Mouse (Mus musculus) hindbrain, embryonic 15.5 days (tissue): Measurements from ENCODE around the gene Zfp462. TPM values are rescaled to one million over a fixed set of nuclear protein-coding genes. Genes with fewer than 3 reads are reported as not detected.
A peak's percentile ranks its signal among the peaks of the same experiment; 100 is the strongest.

Source experiments
- ATAC-seq: fragments of 200-750 bp; cut with Nextera tagmentation; 2 replicates; pipeline ENCODE4 v1.8.0; 2017; ENCODE audit warnings: low read depth, moderate number of reproducible peaks, moderate TSS enrichment; ENCODE audit not compliant: low FRiP score
- H3K27ac ChIP-seq: fragments of 300-500 bp; sonication (generic); replicated peaks from 2 replicates; pipeline ENCODE4 v1.5.1; 2015; ENCODE audit warnings: mild to moderate bottlenecking, inconsistent platforms
- H3K27me3 ChIP-seq: fragments of 300-500 bp; sonication (generic); 2 replicates; pipeline ENCODE4 v1.6.1; 2015; ENCODE audit warnings: control low read depth, inconsistent platforms
- H3K36me3 ChIP-seq: fragments of 300-500 bp; sonication (generic); 2 replicates; pipeline ENCODE4 v1.6.1; 2015; ENCODE audit warnings: control low read depth, inconsistent platforms
- H3K4me1 ChIP-seq: fragments of 300-500 bp; sonication (generic); replicated peaks from 2 replicates; pipeline ENCODE4 v1.6.1; 2015; ENCODE audit warnings: control low read depth, inconsistent platforms
- H3K4me2 ChIP-seq: fragments of 300-500 bp; sonication (generic); 2 replicates; pipeline ENCODE4 v1.6.1; 2015; ENCODE audit warnings: moderate library complexity, mild to moderate bottlenecking, inconsistent platforms
- H3K4me3 ChIP-seq: fragments of 300-500 bp; sonication (generic); 2 replicates; pipeline ENCODE4 v1.5.1; 2015; ENCODE audit warnings: mild to moderate bottlenecking, inconsistent platforms
- H3K9ac ChIP-seq: fragments of 300-500 bp; sonication (generic); 2 replicates; pipeline ENCODE4 v1.6.1; 2015; ENCODE audit warnings: inconsistent platforms
- H3K9me3 ChIP-seq: fragments of 300-500 bp; sonication (generic); 2 replicates; pipeline ENCODE4 v1.6.1; 2016; ENCODE audit warnings: control low read depth, inconsistent platforms
- WGBS: fragments of 180-500 bp; shearing (Covaris S2); methylation state at CpG from one replicate; pipeline ENCODE4 v1.1.7; 2015; 5-methylcytosine and 5-hydroxymethylcytosine counted together
- polyA plus RNA-seq: library from polyadenylated mRNA; unstranded; fragments of >200 nt; fragmentation: Nextera tagmentation; extraction: Ambion mirVana; gene quantifications from 2 replicates; pipeline ENCODE4 v1.2.1, GENCODE M21; 2015

Zfp462 gene
- polyA plus RNA-seq, 1 experiment from 2014 or later, result 9.6 TPM

DNA sequence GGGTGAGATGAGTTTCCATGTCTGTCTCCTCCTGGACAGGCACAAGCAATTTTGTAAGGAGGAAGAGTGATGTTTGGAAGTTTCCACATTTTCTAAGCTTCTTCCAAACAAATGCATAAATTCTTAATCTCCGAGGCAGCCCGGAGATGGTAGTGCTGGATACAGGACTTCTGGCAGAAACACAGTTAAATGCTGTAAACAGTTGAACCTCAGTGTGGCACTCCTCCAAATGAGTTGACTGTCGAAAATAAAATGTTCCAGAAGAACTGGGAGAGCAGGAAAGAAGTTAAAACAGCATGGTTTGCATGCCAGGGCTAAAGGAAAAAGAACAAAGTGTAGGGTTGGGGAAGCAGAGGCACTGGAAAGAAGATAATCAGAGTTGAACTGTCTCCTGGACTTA lies 9.6 kb downstream of the Zfp462 start:
- H3K4me3 ChIP-seq, result no peak overlapping the region
- no peak for ATAC-seq
- no peak overlapping the region for H3K4me2 ChIP-seq
- H3K27me3 ChIP-seq, result no peaks in the 10 kb centered on the region
- no peak overlapping the region for H3K27ac ChIP-seq
- H3K9me3 ChIP-seq, result no peaks in the 10 kb centered on the region
- H3K4me1 ChIP-seq, result peaks cover 58% of the 10 kb centered on the region
- H3K36me3 ChIP-seq, result 0 out of 2 replicates have a peak, but pooled peaks cover 4% of the 10 kb centered on the region
- H3K9ac ChIP-seq, result no peak overlapping the region
- 65% methylated on average over 3 of the region's 3 CpGs for WGBS

DNA sequence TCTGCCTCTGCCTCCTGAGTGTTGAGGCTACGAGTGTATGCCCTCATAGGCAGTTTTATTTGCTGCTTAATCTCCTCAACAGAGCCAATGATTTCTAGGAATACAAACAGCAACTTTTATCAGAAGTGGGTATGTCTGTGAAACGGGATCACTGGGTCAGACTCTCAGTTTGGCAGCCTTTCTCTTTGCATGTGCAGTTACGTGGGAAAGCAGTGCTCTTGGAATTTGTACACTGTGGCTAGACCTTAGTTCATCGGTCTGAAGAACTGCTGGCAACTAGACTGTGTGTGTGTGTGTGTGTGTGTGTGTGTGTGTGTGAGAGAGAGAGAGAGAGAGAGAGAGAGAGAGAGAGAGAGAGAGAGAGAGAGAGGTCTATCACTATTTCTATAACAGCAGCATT lies 15.9 kb downstream of the Zfp462 start:
- Histone ChIP-seq H3K36me3 (0 out of 2 replicates have a peak, but pooled peaks cover 4% of the 10 kb centered on the region), H3K27me3 (no peaks in the 10 kb centered on the region), H3K4me2 (no peak overlapping the region), H3K27ac (no peak overlapping the region), H3K9me3 (no peaks in the 10 kb centered on the region), H3K4me3 (no peak overlapping the region), H3K4me1 (peaks cover 31% of the 10 kb centered on the region), H3K9ac (no peak overlapping the region)
- WGBS, result 76% methylated on average over 4 of the region's 4 CpGs
- ATAC-seq, result no peak

DNA sequence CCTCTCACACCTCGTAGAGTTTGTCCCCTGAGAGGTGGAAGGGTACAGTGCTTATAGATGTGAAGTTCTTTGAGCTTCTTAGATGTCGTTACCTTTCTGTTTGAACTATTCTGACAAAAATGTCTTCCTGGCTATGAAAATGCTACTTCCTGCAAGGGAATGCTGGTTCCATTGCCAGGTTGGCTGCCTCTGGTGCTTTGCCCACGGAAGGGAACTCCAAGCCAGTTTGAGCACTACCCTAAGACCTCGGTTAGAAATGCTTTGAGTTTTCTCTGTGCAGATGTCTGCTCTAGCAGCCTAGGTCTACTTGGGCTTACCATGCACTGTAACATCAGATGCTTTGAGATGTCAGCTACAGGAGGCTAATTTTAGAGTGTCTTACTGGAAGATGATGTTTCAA lies 17.3 kb downstream of the Zfp462 start:
- Histone ChIP-seq H3K9me3 (no peaks in the 10 kb centered on the region), H3K4me3 (no peak overlapping the region), H3K27me3 (no peaks in the 10 kb centered on the region), H3K9ac (no peak overlapping the region), H3K36me3 (0 out of 2 replicates have a peak, but pooled peaks cover 4% of the 10 kb centered on the region), H3K27ac (no peak overlapping the region), H3K4me2 (no peak overlapping the region), H3K4me1 (peaks cover 33% of the 10 kb centered on the region)
- 85% methylated on average over 4 of the region's 4 CpGs for WGBS
- no peak for ATAC-seq

DNA sequence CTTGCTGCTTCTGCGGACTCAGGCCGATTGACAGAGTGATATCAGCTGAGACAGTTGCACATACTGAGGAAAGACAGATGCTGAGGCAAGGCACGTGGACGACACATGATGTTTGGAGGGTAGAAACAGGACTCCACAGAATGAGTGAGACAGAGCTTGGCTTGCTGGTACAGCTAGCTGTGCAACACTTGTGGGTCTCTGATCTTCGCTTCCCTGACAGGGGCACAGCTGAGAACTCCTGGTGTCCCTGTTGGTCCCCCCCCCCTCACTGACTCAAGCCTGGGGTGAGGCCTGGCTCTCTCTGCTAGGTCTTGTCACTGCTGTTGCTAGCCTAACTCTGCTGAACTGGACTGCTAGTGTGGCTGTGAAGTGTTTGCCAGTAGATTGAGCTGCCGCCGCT lies 18.7 kb downstream of the Zfp462 start:
- 78% methylated on average over 7 of the region's 7 CpGs for WGBS
- Histone ChIP-seq H3K9ac (no peak overlapping the region), H3K9me3 (no peaks in the 10 kb centered on the region), H3K4me3 (no peak overlapping the region), H3K27ac (no peak overlapping the region), H3K4me2 (no peak overlapping the region), H3K36me3 (0 out of 2 replicates have a peak, but pooled peaks cover under 1% of the 10 kb centered on the region), H3K27me3 (no peaks in the 10 kb centered on the region), H3K4me1 (peaks cover 43% of the 10 kb centered on the region)
- ATAC-seq, result no peak

DNA sequence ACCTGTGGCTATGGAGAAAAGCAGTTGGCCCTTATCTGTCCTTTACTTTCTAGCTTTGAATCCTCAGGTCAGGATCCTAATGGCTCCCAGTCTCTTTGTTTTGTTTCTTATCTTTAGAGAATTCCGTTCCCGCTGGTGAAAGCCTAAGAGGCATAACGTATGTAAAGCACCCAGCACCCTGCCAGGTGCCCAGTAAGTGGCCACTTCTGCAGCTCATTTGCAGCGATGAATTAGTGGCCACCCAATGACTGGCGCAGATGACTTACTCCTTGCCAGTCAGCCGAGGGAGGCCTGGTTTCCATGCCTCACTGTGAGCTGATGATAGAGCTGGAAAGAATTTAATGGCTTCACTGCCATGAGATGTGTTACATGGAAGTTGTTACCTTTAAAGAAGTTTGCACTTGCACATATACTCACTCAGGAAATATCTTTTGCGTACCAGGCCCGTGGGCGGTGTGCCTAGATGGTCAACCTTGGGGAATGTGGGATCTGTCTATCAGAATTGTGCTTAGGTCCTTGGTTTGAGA lies 20.4 kb downstream of the Zfp462 start:
- no peaks in the 10 kb centered on the region for H3K36me3 ChIP-seq
- ATAC-seq, result no peak
- 68% methylated on average over 9 of the region's 9 CpGs for WGBS
- H3K4me2 ChIP-seq, result no peak overlapping the region
- no peaks in the 10 kb centered on the region for H3K27me3 ChIP-seq
- no peak overlapping the region for H3K9ac ChIP-seq
- no peak overlapping the region for H3K4me3 ChIP-seq
- 0 out of 2 replicates have a peak overlapping the region, but pooled peaks have one; percentile 22 for H3K27ac ChIP-seq
- no peaks in the 10 kb centered on the region for H3K9me3 ChIP-seq
- peaks cover 46% of the 10 kb centered on the region for H3K4me1 ChIP-seq

DNA sequence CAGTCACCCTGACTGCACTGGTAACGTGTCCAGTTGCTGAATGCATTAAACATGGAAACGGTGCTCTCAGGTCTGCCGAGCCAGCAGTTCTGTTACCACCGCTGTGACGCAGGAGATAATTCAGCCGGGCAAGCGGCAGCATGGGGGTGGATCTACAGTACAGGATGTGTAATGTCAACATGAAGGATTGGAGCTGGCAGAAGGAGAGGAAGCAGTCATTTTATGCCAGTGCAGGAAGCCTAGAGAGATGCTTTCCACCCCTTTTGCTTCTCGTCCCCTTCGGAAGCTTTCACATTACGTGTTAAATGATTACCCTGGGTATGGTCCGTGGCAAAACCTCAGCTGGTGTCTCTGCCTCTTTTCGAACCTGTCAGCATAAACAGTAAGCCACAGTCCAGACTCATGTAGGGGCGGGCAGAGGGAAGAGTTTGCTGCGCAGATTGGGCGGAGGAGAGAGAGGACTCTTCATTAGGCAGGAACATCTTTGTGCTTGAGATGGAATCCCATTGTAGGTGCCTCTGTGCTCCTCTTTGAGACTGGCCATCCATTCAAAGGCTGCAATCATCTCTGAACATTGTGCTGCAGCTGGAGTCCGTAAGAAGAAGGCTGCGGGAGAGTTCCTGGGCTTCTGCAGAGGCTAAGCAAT lies 21.4 kb downstream of the Zfp462 start:
- Histone ChIP-seq H3K4me1 (peaks cover 49% of the 10 kb centered on the region), H3K27ac (peak overlapping the region; percentile 63), H3K9me3 (no peaks in the 10 kb centered on the region), H3K4me2 (peak overlapping the region; percentile 42), H3K36me3 (no peaks in the 10 kb centered on the region), H3K27me3 (no peaks in the 10 kb centered on the region), H3K9ac (no peak overlapping the region), H3K4me3 (no peak overlapping the region)
- 39% methylated on average over 17 of the region's 17 CpGs for WGBS
- ATAC-seq, result peak; percentile 65

DNA sequence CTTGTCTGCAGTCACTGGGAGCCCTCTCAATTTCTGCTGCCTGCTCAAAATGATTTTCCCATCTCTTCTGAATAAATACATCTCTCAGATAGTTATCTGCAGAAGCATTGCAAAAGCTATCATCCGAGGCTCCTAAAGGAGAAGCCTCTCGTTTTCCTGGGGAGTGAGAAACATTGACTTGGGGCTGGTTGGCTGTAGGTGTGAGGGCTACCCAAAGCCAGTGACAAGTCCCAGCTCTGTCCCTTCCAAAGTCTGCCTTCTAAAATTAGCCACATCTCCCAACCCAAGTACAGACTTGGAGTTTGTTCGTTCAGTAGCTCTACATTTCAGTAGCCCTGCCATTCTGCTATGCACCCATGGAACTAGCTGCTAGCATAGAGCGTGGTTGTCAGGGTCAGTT lies 22.3 kb downstream of the Zfp462 start:
- no peak overlapping the region for H3K27ac ChIP-seq
- H3K4me1 ChIP-seq, result peaks cover 49% of the 10 kb centered on the region
- H3K36me3 ChIP-seq, result no peaks in the 10 kb centered on the region
- ATAC-seq, result no peak
- H3K4me3 ChIP-seq, result no peak overlapping the region
- H3K27me3 ChIP-seq, result no peaks in the 10 kb centered on the region
- no peak overlapping the region for H3K4me2 ChIP-seq
- WGBS, result 86% methylated on average over 4 of the region's 4 CpGs
- H3K9ac ChIP-seq, result no peak overlapping the region
- H3K9me3 ChIP-seq, result no peaks in the 10 kb centered on the region

DNA sequence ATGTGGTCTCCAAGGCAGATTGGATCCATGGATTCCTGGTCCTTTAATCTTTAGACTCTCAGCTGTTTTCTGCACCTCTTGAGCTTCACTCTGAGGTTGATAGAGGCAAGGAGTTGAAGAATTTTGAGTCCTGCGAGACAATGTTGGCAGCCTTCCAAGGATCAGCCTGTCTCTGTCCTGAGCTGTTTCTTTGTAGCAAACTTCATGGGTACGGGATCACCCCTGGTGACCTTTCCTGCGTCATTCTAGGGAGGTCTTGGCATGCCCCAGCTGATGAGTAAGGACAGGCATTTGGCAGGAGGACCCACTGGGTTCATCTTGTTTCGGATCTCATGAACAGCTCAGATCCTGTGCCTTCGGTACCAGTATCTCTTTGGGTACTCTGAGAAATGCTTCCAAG lies 22.9 kb downstream of the Zfp462 start:
- H3K27me3 ChIP-seq, result no peaks in the 10 kb centered on the region
- H3K9me3 ChIP-seq, result no peaks in the 10 kb centered on the region
- no peak overlapping the region for H3K27ac ChIP-seq
- H3K9ac ChIP-seq, result no peak overlapping the region
- H3K4me1 ChIP-seq, result peaks cover 49% of the 10 kb centered on the region
- no peak for ATAC-seq
- H3K4me2 ChIP-seq, result no peak overlapping the region
- 64% methylated on average over 5 of the region's 5 CpGs for WGBS
- H3K36me3 ChIP-seq, result no peaks in the 10 kb centered on the region
- H3K4me3 ChIP-seq, result no peak overlapping the region

DNA sequence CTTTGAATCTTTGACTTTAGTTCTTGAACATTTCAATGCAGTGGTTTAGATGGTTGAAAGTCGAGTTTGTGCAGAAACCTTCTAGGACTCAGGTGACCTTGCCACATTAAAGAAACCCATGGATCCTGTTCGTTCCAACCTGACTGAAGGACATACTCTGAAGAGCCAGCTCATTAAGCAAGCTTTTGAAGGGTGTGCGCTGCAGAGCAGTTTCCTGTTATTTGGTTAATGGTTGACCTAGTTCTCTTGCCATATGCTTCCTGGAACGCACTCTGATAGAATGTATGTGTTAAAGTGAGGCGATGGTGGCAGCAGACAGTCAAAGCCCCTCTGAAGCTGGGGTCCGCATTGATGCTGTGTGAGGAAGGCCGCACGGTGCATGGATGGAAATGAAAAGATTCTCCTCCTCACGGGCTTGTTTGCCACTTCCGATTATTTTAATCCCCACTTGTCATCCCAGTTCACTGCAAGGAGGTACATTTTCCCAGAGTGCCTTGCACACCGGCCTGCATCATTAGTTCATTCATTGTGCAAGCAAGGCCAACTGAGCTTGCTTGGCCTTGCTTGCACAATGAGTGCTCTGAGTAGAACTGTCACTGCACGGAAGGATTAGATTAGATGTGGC lies 24.9 kb downstream of the Zfp462 start:
- Histone ChIP-seq H3K36me3 (no peaks in the 10 kb centered on the region), H3K4me1 (peaks cover 43% of the 10 kb centered on the region), H3K27me3 (no peaks in the 10 kb centered on the region), H3K9ac (no peak overlapping the region), H3K9me3 (no peaks in the 10 kb centered on the region), H3K27ac (no peak overlapping the region), H3K4me3 (no peak overlapping the region), H3K4me2 (no peak overlapping the region)
- ATAC-seq, result no peak
- WGBS, result 85% methylated on average over 12 of the region's 12 CpGs

DNA sequence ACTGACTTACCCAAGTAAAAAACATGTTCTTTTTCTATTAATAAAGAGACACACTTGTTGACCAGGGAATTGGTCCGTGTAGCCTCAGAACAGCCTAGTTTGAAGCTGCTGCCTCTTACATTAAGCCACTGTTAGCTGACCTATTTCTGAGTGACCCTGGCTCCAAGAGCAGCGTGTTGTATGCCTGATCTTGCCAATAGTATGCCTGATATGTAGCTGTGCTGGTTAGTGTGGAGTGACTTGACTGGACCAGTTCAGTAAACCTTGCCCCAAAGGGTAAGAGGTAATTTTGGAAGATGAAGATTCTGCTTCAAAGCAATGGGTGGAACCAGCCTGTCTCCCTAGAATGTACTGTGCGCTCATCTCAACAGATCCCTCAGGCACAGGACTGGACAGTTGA lies 26.5 kb downstream of the Zfp462 start:
- ATAC-seq, result no peak
- H3K27ac ChIP-seq, result no peak overlapping the region
- H3K4me1 ChIP-seq, result peaks cover 28% of the 10 kb centered on the region
- H3K4me2 ChIP-seq, result no peak overlapping the region
- H3K27me3 ChIP-seq, result no peaks in the 10 kb centered on the region
- no peaks in the 10 kb centered on the region for H3K9me3 ChIP-seq
- no peaks in the 10 kb centered on the region for H3K36me3 ChIP-seq
- WGBS, result 86% methylated on average over 3 of the region's 3 CpGs
- H3K9ac ChIP-seq, result no peak overlapping the region
- H3K4me3 ChIP-seq, result no peak overlapping the region

DNA sequence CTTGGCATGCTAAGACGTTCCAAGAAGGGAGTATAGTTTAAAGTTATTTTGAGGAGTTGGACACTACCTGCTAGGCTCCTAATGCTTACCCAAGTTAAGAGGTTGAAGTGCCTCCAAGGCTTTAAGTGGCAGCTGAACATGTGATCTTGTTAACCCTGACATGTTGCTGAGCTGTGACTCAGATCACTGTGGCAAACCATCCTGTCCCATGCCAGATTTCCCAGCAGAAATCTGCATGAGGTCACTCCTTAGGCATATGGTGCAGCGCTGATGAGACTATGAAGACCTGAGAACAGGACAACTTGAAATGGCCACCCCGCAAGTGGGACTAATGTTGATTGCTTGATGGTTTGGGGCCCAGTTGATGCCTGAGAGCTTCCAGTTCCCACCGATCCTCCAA lies 27.2 kb downstream of the Zfp462 start:
- H3K36me3 ChIP-seq, result no peaks in the 10 kb centered on the region
- peaks cover 21% of the 10 kb centered on the region for H3K4me1 ChIP-seq
- ATAC-seq, result no peak

DNA sequence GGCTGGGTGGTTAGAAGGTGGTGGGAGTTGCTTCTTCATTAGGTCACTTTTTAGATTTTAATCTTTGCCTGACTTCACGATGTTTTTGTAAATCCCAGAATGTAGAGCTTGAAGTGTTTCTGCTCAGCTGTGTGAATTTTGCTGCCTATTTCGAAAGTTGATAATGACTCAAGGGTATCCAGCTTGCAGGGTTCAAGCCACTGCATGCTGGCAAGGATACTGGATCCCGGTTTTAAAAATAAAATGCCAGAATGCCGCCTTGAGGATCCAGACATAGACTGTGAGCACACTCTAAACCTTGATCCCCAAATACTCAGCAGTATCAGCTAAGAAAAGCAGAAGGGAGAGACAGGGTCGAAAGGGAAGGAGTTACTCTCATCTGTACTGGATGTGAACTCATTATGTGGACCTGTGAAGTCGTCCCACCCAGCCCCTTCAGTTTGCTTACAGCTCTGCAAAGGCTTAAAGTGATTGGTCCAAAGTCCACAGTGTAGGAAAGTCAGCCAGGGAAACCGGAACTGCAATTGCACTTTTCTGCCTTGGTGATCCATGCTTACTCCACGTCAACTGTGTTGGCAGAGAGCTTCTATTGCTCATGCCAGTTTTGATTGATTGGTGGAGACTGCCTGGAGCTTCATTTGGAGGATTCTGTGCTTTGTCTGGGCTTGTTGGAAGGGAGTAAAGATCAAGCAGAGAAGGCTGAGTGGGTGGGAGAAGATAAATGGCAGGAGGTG lies 28.1 kb downstream of the Zfp462 start:
- no peak overlapping the region for H3K9ac ChIP-seq
- no peak overlapping the region for H3K4me3 ChIP-seq
- H3K36me3 ChIP-seq, result no peaks in the 10 kb centered on the region
- ATAC-seq, result no peak
- H3K9me3 ChIP-seq, result no peaks in the 10 kb centered on the region
- H3K27ac ChIP-seq, result no peak overlapping the region
- H3K4me1 ChIP-seq, result peaks cover 19% of the 10 kb centered on the region
- H3K27me3 ChIP-seq, result no peaks in the 10 kb centered on the region
- no peak overlapping the region for H3K4me2 ChIP-seq
- WGBS, result 70% methylated on average over 8 of the region's 8 CpGs

More for the DNA sequence above, 27.2 kb downstream of the Zfp462 start:
- H3K9ac ChIP-seq, result no peak overlapping the region
- no peaks in the 10 kb centered on the region for H3K9me3 ChIP-seq
- no peak overlapping the region for H3K4me3 ChIP-seq
- 97% methylated on average over 4 of the region's 4 CpGs for WGBS
- no peak overlapping the region for H3K4me2 ChIP-seq
- no peak overlapping the region for H3K27ac ChIP-seq
- H3K27me3 ChIP-seq, result no peaks in the 10 kb centered on the region
